Mouse (Mus musculus) megakaryocyte, embryonic 14.5 days (primary cell): ENCODE measurements around the gene Abat.

Experiments
- FLI1 ChIP-seq: IDR thresholded peaks from 2 replicates; pipeline ENCODE4 v1.6.1; 2012; ENCODE audit warnings: low read length, inconsistent platforms, mixed read lengths
- GATA1 ChIP-seq: IDR thresholded peaks from 3 replicates; pipeline ENCODE4 v1.6.1; 2012; ENCODE audit warnings: mixed read lengths, low read length, inconsistent platforms, borderline replicate concordance

DNA sequence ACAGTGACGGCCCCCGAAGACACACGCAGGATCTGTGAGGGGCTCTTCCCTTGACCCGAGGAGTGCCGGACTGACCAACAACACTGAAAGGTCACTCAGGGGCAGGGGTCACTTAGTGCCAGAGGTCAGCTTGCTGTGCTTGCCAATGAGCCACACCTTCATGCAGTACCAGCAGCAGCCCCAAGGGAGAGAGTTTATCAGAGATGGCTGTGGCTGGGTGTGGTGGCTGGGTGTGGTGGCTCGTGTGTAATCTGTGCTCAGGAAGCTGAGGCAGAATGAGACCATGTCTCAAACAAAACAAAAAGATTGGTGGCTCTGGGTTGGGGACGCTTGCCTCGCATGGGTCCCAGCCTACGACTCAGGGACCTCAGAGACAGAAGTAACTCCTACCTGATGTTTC is 142.4 kb downstream of the Abat start:
- TF ChIP-seq GATA1 (no peak), FLI1 (no peak)
